Mouse (Mus musculus): ENCODE results near the gene Rad1. TPM values are rescaled to one million over a fixed set of nuclear protein-coding genes. Genes with fewer than 3 reads are reported as not detected.
"Not testable (repeated sequence)": the region's sequence is repeated elsewhere in the genome, so short reads cannot be mapped to it uniquely, and the experiment has no call there.

Gene Rad1
- total RNA-seq, 4 experiments from 2014 or later, result 14.3 to 21.8 (median 16.8) TPM

DNA sequence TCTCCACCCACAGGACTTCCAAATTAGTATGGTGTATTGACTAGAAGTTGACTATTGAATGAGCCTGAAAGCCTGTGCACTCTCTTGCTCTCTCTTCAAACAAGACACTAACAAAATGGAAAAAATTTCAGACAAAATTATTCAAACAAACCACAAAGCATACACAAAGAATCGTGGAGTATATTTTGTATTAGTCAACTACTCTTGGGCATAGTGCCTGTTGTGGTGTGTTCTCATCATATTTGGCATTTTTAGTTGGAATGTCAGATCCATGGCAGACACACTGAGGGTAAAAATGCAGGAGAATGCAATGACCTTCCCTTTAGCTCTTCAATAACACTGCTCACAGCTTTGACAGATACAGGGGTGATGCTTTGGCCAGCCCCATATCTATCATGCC, 40.1 kb downstream of the Rad1 start:
- DNase-seq, result no peak

DNA sequence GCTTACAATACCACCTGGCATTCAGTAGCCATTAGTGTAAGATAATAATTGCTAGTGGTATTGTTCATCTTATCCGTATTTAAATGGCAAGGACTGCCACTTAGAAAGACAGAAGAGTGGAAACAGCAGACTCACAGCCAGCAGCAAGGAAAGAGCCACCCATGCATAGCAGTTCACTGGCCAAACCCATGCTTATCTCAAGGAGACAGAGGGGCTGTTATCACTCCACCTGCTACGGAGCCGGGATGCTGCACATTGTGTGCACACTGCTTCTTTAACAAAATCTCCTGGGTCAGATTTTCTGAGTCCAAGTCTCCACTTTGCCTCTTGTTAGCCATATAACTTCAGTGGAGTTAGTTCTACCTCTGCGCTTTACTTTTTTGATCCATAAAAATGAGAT, 45.5 kb downstream of the Rad1 start:
- DNase-seq, result no peak

DNA sequence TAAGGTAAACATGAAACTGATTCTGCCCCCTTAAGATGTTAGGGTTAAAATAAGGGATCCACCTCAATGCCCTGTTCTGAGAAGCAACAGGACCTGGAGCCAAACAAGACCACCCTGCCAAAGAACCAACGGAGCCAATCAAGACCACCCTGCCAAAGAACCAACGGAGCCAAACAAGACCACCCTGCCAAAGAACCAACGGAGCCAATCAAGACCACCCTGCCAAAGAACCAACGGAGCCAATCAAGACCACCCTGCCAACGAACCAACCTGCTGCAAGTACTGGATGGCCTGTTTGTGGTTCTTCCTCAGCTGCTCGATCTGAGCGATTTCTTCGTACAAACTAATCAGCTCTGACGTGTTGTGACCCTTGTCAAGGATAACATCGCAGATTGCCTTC, 47.5 kb downstream of the Rad1 start:
- not testable (repeated sequence) for DNase-seq

DNA sequence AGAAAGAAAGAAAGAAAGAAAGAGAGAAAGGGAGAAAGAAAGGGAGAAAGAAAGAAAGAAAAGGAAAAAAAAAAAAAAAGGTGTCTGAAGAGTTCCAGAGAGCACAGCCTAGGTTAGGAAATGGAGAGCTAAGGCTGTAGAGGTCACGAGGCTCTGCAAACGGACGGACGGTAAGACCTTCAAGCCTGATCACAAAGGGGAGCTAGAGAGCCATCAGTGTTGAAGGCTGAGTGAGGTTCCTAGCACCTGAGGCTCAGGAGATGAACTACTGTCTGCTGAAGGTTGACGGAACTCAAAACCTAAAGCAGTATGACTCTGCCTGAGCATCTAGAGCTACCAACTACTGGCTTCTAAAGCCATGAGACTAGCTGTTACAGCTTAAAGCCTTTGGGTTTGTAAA, 48.8 kb downstream of the Rad1 start:
- DNase-seq, result no peak

DNA sequence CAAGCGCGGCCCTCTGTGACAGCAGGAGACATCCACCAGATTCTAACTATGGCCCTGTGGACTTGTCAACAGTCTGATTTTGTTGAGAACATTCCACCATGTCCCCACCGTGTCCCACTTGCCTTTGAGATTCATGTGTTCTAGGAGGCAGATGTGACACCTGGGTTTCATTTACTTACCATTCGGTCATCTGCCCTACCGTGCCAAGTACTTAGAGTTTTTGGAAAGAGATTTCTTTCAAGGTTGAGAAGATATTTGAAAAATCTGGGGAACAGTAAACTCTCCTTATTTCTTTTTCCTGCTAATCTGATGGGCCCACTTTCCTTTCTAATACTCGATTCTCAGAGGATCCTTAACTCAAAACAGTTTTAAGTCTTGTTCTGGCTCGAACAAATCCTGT, 50.2 kb downstream of the Rad1 start:
- no peak for DNase-seq

DNA sequence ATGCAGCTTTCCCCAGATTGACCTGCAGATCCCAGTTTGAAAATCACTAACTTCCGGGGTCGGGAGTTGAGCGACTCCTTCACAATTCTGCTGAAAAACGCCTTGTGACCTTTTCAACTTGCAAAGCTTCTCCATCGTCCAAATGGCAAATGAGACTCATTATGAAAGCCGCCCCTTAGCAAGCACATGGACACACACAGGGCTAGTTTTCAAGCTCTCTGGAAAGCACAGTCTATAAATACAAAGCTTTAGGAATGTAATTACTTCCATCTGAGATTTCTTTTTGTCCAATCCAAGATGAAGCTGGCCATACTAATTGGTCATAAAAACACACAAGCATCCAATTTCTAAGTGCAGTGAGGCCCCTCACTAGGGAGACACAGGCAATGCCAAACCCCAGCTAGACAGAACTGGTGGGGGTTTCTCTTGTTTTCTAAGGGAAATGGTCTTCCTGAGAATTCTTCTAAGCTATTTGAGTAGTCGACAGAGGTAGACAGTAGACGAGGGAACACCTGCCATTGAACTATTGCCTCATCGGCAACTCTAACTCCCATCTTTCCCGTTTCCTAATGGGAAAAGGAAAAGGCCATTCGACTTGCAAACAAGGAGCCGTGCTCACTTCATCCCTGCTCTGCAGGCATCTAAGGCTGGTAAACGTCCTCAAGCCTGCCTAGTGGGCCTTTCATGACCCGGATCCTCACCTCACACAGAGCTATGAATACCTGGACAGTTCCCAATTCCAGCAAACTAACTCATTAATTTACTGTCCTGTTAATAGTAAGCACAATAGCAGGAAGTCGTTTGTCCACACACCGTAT, 54.7 kb downstream of the Rad1 start:
- DNase-seq, result no peak

Other genes starting within 250 kb of the Rad1 start
- 1 to 10 TPM in 2 of 4 experiments, not detected in 2; 1.3 to 1.9 TPM for gene Gm21973, start 160.6 kb upstream of the Rad1 start, total RNA-seq (2022)
- 1 to 10 TPM in 3 of 4 experiments, under 1 TPM in 1; 0.35 to 6.2 (median 3.1) TPM for gene Agxt2, start 127.5 kb upstream of the Rad1 start, total RNA-seq (2022)
- 10 to 100 TPM; 26.4 to 36.0 (median 30.5) TPM for gene Dnajc21, start 15.5 kb upstream of the Rad1 start, total RNA-seq (2022)
- gene Brix1, start 71 bp upstream of the Rad1 start, total RNA-seq (2022), result 10 to 100 TPM; 42.7 to 57.4 (median 48.8) TPM
- gene Ttc23l, start 72.7 kb downstream of the Rad1 start, total RNA-seq (2022), result not detected
- 10 to 100 TPM; 23.7 to 42.1 (median 28.6) TPM for gene Rai14, start 228.6 kb downstream of the Rad1 start, total RNA-seq (2022)

Measured in adrenal gland, adult 8-10 months (tissue).